Mouse (Mus musculus) G1E (cell line): Measurements from ENCODE around the gene Xrra1. TPM values are rescaled to one million over a fixed set of nuclear protein-coding genes. Genes with fewer than 3 reads are reported as not detected.

ENCODE experiments used
- ATAC-seq: 2 replicates; pipeline ENCODE4 v1.8.0; 2016; ENCODE audit warnings: mild to moderate bottlenecking; ENCODE audit not compliant: insufficient number of reproducible peaks, poor library complexity, low FRiP score, severe bottlenecking; ENCODE audit errors: extremely low read depth
- DNase-seq: peaks from one replicate; pipeline ENCODE4 v3.0.0; 2012; ENCODE audit warnings: low spot score
- H3K27me3 ChIP-seq: 2 replicates; pipeline ENCODE4 v1.6.1; 2012; ENCODE audit warnings: mild to moderate bottlenecking, low read length, inconsistent platforms; ENCODE audit not compliant: insufficient read depth
- H3K36me3 ChIP-seq: replicated peaks from 2 replicates; pipeline ENCODE3; 2012; ENCODE audit warnings: mild to moderate bottlenecking, inconsistent platforms
- H3K4me1 ChIP-seq: 2 replicates; pipeline ENCODE4 v1.6.1; 2012; ENCODE audit warnings: low read depth, low read length, inconsistent platforms, mixed read lengths; ENCODE audit not compliant: insufficient read depth
- H3K4me3 ChIP-seq: 2 replicates; pipeline ENCODE4 v1.5.1; 2012; ENCODE audit warnings: low read depth, mild to moderate bottlenecking, inconsistent platforms, low read length, moderate library complexity, mixed read lengths
- H3K9me3 ChIP-seq: replicated peaks from 2 replicates; pipeline ENCODE4 v1.6.1; 2012; ENCODE audit warnings: inconsistent platforms
- CTCF ChIP-seq: IDR thresholded peaks from 2 replicates; pipeline ENCODE4 v1.5.1; 2012; ENCODE audit warnings: low read depth, low read length, inconsistent platforms, mixed read lengths
- GATA1 ChIP-seq: IDR thresholded peaks from 2 replicates; pipeline ENCODE4 v1.6.1; 2012; ENCODE audit warnings: borderline replicate concordance, low read length, inconsistent platforms, mixed read lengths
- GATA2 ChIP-seq: IDR thresholded peaks from 2 replicates; pipeline ENCODE4 v1.6.1; 2012; ENCODE audit warnings: low read depth, low read length, inconsistent platforms, borderline replicate concordance
- POLR2AphosphoS5 ChIP-seq: IDR thresholded peaks from 2 replicates; pipeline ENCODE4 v1.6.1; 2012; ENCODE audit warnings: low read depth, low read length, inconsistent platforms; ENCODE audit not compliant: insufficient replicate concordance
- TAL1 ChIP-seq: conservative IDR thresholded peaks from 2 replicates; pipeline ENCODE4 v1.6.1; 2012; ENCODE audit warnings: low read depth, low read length, inconsistent platforms, mixed read lengths
- polyA plus RNA-seq: library from polyadenylated mRNA; stranded (reverse); fragments of >175 nt; gene quantifications from 2 replicates; pipeline ENCODE4 v1.2.3, GENCODE M21; 2012
- total RNA-seq, 2 experiments: library from RNA; stranded (forward) in 1 of 2; stranded (reverse) in 1 of 2; fragments of 200-1000 nt in 1 of 2; fragments of >200 nt in 1 of 2; fragmentation: Nextera tagmentation in 1 of 2; gene quantifications; 2 replicates each; pipeline ENCODE4 v1.2.3; 2014 to 2017

Gene Xrra1
- total and polyA plus RNA-seq, 3 experiments = 0.18 to 0.33 TPM; not detected in 1

DNA sequence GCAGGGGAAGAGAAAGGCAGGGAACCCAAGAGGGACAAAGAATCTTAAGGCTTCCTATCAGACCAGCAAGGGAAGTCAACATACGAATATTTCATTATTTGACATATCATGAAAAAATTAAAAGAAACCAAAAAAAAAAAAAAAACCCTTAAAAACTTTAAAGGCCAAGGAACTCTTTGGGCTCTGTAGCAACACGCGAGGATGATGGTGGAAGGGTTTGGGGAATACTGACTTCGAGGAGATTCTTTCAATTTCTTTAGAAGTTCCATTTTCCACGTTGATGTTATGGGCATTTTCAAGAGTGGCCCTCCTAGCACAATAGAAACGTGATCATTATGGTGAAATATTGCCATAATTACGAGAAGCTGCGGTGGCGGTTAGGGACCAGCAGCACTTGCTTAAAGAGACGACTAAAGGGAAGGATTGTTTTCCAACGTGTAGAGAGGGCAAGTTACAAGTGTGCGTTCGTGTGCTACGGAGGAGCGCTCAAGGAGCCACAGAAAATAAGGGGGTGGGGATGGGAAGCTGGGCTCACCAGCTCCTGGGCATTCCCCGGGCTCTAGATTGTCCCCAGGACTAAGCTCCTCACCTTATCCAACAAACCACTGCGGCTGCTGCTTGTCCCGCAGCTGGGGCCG is 622 bp upstream of the Xrra1 start:
- TF ChIP-seq GATA1 (no peak), TAL1 (no peak), CTCF (no peak), GATA2 (no peak), POLR2AphosphoS5 (no peak)
- peak overlapping the region; percentile 79 for H3K4me3 ChIP-seq
- H3K4me1 ChIP-seq = peaks cover 34% of the 10 kb centered on the region
- H3K27me3 ChIP-seq = peaks cover 21% of the 10 kb centered on the region
- H3K9me3 ChIP-seq = no peaks in the 10 kb centered on the region
- no peak for DNase-seq
- no peak for ATAC-seq
- H3K36me3 ChIP-seq = peaks cover 37% of the 10 kb centered on the region

GRCm38 (mm10) chr7:99863362-99863761 is 4.4 kb downstream of the Xrra1 start, which contains the start of gene Spcs2:
TSS of gene Spcs2 (minus strand) at chr7:99863462.
- ATAC-seq = no peak
- no peaks in the 10 kb centered on the region for H3K36me3 ChIP-seq
- DNase-seq = no peak
- no peak within 1 kb of the TSS for H3K4me3 ChIP-seq
- H3K27me3 ChIP-seq = peaks cover 52% of the 10 kb centered on the region
- TF ChIP-seq GATA1 (no peak), GATA2 (no peak), POLR2AphosphoS5 (no peak), CTCF (no peak), TAL1 (no peak)
- H3K9me3 ChIP-seq = no peaks in the 10 kb centered on the region
- peaks cover 14% of the 10 kb centered on the region for H3K4me1 ChIP-seq

GRCm38 (mm10) chr7:99864241-99865028 is 5.5 kb downstream of the Xrra1 start:
- Histone ChIP-seq H3K27me3 (peaks cover 52% of the 10 kb centered on the region), H3K9me3 (no peaks in the 10 kb centered on the region), H3K36me3 (no peaks in the 10 kb centered on the region), H3K4me3 (no peak overlapping the region), H3K4me1 (peaks cover 9% of the 10 kb centered on the region)
- DNase-seq (no peak), ATAC-seq (no peak)
- TF ChIP-seq POLR2AphosphoS5 = no peak

DNA sequence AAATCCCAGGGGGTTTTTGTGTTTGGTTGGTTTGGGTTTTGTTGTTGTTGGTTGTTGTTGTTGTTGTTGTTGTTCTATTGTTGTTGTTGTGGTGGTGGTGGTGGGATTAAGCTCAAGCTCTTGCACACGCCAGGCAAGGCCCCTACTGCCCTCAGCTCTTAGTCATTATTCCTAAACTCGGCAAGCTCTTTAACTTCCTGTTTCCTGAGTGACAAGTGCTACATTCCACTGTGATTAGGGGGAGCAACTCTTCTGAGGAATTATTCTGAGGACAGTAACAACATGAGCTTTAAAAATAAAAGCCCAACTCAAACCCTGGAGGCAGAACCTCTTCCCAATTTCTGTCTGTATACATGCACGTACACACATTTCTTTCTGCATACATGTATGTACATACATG is 6.3 kb downstream of the Xrra1 start:
- Histone ChIP-seq H3K9me3 (no peaks in the 10 kb centered on the region), H3K27me3 (peaks cover 59% of the 10 kb centered on the region), H3K36me3 (no peaks in the 10 kb centered on the region), H3K4me1 (peaks cover 15% of the 10 kb centered on the region), H3K4me3 (no peak overlapping the region)
- ATAC-seq = no peak
- DNase-seq = peak; percentile 11
- TF ChIP-seq GATA1 = no peak
- TF ChIP-seq GATA2 = no peak
- TF ChIP-seq POLR2AphosphoS5 = no peak
- no peak for TF ChIP-seq TAL1

DNA sequence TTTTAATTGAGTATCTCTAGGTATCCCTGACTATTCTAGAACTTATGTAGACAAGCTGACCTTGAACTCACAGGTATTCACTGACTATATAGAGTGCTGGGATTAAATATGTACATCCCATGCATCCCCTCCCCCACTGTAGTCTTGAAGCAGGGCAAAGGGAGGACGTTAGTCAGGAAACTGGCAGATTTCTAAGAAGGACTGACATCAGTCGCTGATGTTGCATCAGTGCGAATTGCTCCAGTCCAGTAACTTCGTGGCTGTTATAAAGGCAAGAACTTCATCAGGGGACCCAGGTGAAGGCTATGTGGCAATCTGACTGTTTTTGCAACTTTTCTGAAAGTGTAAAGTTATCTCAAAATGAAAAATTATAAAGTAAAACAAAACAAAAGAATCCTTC is 10.4 kb downstream of the Xrra1 start:
- no peaks in the 10 kb centered on the region for H3K9me3 ChIP-seq
- H3K36me3 ChIP-seq = no peaks in the 10 kb centered on the region
- peaks cover 36% of the 10 kb centered on the region for H3K27me3 ChIP-seq
- TF ChIP-seq TAL1 (no peak), CTCF (no peak), POLR2AphosphoS5 (no peak), GATA1 (no peak)
- no peak for DNase-seq
- ATAC-seq = no peak
- no peak overlapping the region for H3K4me3 ChIP-seq
- peaks cover 20% of the 10 kb centered on the region for H3K4me1 ChIP-seq

DNA sequence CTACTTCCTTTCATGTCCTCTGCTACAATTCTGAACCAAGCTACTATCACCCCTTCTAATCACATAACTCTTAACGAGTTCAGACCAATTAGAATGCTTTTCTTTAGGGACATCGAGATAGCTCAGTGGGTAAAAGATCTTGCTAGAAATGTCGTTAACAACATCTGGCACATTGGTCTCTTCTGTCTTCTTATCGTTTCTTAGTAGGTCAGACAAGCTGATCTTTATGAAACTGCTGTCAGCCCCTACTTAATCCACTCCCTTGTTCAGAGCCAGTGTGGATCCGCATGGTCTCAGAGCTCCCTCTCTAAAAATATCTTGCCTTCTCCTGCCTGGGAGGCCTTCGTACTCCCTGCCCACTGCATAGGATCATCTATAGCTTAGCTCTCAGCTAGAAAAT is 15.0 kb downstream of the Xrra1 start:
- TF ChIP-seq GATA2 = no peak
- Histone ChIP-seq H3K36me3 (no peaks in the 10 kb centered on the region), H3K4me3 (no peak overlapping the region), H3K9me3 (no peaks in the 10 kb centered on the region), H3K4me1 (peaks cover 17% of the 10 kb centered on the region), H3K27me3 (peaks cover 20% of the 10 kb centered on the region)
- ATAC-seq = no peak
- no peak for DNase-seq

- H3K36me3 ChIP-seq = no peaks in the 10 kb centered on the region
- DNase-seq = no peak
These were observed 17.0 kb downstream of the Xrra1 start for GRCm38 (mm10) chr7:99875891-99876290.

More at GRCm38 (mm10) chr7:99875891-99876290, 17.0 kb downstream of the Xrra1 start:
- no peak for TF ChIP-seq CTCF
- TF ChIP-seq GATA2 = no peak
- no peak for TF ChIP-seq GATA1
- no peak for TF ChIP-seq TAL1
- TF ChIP-seq POLR2AphosphoS5 = no peak
- no peaks in the 10 kb centered on the region for H3K9me3 ChIP-seq
- H3K4me1 ChIP-seq = peaks cover 11% of the 10 kb centered on the region; the same call in 1 of the 2 replicates
- peaks cover 25% of the 10 kb centered on the region for H3K27me3 ChIP-seq
- no peak overlapping the region for H3K4me3 ChIP-seq
- no peak for ATAC-seq
